Mouse (Mus musculus) mouse embryonic stem cell (cell line): ENCODE measurements around the gene Mbnl2.

ENCODE experiments used
- in situ Hi-C, 2 experiments: fragments of 300-500 bp; cut with MboI; formaldehyde crosslinking; loops; 1 replicate in 1 of 2; 3 replicates in 1 of 2; pipeline ENCODE4 v1.14.3; 2019 to 2020; ENCODE audit warnings: low sequenced_read_pairs in 2 of 2, low pct_unique_long_range_greater_than_20kb in 1 of 2, mixed read lengths in 1 of 2; ENCODE audit not compliant: unreplicated experiment in 1 of 2

Mbnl2 gene

DNA sequence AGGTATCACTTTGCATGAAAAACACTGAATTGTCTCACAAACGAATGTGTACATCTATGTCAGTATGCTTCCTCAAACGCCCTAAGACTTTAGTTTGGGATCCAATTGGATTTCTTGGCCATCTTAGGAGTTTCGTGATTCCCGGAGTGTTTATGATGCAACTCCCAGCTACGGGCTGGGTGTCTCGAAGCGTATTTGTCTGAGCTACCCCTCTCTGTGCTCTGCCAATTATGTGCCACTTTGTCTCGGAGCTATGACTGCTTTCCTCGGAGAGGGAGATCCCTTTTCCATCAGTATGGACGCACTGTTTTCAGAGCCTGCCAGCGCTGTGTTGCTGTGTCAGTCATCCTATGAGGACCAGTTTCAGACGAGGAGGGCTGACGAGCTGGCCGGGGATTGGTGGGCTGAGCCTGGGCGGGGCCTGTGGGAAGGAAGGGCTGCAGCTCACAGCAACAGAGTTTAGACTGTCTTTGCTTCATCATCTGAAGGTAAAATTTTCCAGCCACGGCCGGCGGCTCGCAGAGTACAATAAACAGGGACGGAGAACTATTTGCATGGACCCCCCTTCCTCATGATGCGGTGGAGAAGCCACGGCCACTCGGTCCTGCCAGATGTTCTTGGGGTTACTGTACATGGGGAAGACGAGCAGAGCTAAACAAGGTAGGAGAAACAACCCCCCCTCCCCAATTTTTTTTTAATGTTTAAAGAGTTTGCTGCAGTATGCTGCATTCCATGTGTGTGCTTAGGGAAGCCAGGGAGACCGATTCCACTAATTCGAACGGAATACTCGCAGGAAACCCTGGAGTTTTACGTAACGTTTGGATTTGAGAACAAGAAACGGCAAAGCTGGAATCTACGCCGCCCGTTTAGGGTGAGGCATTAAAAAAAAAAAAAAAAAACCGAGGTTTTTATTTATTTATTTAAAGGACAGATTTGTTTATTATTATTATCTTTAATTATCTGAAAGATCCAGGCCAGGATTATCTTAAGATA, at the start of gene Mbnl2:
Gene Mbnl2, plus strand, starts transcription at position 424 of the 993 bp plus-strand sequence.
- in situ Hi-C loops: no loop called here

DNA sequence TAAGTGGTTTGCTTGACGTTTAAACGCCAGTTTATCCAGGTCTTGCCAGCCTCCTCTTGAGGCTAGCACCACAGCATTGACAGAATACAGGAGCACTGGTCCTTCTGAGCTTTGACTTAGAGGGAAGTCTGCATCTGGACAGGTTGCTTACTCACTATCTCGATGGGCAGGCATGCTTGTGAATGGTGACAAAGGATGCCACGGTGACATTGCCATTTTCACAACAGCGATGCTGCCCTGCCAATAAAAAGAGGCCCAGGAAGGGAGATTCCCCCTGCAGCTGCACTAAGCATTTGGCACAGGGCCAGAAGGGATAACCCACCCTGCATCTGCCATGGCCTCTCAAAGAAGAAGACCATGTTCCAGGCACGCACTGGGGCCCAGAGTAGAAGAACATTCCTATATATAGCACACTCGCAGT, 43.4 kb upstream of the Mbnl2 start:
- in situ Hi-C loops: no loop called here

DNA sequence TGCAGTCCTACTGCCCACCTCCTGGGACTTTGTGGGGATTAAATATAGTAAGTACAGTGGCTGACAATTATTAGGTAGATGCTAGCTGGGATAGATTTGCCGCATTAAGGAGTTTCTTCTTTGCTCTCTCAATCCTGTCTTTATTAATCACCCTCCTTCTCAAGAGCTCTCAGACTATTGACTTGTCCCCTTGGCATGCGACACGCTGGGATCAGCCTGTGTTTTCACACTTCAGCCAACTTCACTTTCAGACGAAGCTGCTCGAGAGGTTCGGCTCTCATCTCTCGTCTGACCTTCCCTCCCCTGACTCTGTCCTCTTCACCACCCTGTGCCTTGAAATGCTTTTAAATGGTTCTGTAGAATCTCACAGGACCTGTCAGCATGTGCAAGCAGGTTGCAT, 39.9 kb upstream of the Mbnl2 start:
- in situ Hi-C loops: no loop called here

DNA sequence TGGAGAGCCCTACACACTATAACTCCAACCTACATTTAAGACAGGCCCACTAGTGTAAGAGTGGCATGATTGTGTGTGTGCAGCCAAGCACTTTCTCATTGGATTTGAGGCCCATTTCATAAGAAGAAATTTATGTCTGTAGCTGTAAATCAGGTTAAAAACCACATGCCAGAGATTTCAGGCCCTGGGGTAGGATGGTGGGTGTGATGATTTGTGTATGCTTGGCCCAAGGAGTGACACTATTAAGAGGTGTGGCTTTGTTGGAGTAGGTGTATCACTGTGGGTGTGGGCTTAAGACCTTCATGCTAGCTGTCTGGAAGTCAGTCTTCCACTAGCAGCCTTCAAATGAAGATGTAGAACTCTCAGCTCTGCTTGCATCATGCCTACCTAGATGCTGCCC, 37.0 kb upstream of the Mbnl2 start:
- in situ Hi-C loops: no loop called here

DNA sequence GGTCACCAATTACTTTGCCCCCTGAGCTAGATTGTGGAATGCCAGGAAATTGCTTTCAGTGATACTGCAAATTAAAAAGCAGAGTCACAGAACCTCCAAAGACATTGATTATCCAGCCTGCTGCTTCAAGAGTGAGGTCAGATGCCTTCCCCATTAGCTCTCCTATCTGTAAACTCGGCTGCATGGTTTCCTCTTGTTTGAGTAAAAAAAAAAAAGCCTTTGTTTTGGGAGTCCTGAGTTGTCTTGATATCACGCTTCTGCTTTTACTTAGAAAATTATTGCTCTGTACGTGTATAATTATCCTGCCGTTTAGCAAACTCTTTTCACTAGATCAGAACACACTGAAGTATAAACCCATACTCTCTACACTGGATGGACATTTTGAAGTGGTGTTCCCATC, 35.3 kb upstream of the Mbnl2 start:
- in situ Hi-C loops: no loop called here

DNA sequence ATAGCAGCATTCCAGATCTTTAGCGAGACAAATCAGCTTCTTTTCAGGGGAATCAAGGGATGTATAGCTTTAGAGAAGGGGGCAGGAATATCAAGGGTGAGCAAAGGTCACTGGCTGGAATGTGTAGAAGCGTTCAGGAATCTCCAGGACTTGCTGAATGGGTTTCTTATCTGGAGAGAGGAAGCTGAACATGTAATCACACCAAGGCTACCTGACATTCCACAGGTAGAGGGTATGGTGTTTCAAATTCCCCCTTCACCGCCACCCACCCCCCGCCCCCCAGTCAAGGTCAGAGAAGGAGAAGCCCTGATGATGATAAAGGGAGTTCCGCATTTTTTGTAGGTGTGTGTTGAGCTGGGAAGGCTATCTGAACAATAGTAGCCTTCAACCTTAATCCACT, 32.8 kb upstream of the Mbnl2 start:
- in situ Hi-C loops: no loop called here

DNA sequence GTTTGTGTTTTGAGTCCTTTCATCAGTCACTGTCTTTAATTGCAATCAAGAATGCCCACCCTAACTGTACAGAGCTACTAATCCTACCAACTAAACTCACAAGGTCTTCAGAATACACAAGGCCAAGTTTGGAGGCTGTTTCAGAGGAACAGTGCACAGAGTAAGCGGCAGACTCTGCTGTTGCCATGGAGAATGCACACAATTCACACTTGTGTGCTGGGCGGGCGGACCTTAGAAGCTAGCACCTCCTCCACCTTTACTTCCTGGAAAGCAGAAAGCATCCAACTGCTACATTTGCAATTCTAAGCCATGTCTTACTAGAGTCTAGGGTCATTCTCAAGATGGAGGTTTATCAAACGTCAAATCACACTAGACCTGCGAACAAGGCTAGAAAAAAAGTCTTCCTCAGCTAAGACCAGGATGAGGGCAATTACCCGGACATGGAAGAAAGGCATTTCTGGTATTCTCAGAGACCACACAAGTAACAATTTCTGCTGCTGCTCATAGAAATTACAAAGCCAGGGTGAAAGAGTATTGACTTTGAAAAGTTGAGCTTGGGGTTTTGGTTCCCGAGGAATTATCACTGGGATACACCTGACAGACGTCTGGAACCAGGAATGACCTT, 30.3 kb upstream of the Mbnl2 start:
- in situ Hi-C loops: no loop called here

DNA sequence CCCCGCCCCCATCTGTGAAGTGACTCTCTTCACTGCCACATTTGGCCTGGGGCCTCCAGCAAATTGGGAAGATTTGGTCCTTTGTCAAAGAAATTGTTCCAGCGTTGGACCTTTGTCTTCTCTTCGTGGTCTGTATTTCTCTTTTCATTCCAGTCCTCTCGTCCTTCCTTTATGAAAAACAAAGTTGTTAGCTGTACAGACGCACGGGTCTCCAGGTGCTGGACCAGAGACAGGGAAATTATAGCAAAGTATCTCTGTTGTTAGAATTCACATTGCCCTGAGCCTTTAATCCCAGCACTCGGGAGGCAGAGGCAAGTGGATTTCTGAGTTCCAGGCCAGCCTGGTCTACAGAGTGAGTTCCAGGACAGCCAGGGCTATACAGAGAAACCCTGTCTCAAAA, 22.1 kb upstream of the Mbnl2 start:
- in situ Hi-C loops: no loop called here

DNA sequence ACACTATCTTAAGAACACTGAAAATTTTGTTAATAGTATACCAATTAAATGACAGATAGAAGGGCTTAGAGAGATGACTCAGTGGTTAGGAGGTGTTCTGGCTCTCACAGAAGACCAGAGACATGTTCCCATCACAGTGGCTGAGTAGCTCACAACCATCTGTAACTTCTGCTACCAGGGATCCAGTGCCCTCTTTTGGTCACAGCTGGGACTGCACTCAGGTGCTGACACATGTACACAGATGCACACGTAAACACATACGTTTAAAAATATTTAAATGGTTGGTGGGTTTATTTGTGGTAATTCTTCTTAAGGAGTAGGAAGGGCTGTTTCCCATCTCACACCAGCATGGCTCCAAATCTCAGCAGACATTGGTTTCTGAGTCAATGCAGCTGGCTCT, 19.3 kb upstream of the Mbnl2 start:
- in situ Hi-C loops: no loop called here

DNA sequence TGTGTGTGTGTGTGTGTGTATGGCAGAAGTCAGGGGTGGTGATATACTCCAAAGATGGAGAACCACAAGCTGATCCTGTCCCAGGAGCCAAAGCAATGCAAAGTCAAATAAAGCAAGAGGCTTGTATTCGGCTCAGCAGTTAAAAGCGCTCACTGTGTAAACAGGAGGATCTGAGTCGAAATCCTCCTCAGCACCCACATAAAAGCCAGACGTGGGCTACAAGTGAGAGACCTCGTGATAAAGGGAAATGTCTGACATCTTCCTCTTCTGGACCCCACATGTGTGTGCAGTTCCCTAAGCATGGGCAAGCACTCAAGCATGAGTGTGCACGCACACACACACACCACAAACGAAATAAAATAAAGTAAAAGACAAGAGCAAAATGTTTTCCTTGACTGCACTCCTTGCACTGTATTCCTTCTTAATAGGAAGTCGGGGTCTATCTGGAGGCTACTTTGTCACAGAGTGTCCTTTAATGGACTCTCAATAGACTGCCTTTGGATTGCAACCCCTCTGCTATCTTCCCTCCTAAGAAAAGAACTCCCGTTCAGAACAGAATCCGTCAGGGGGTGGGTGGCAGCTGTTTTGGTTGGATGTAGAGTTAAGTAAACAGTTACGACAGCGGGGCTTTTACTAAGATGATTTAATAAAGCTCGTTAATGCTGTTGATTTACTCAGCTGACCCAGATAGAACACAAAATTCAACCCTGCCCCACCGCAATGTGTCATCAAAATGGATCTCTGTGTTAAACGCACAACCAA, 18.7 kb upstream of the Mbnl2 start:
- in situ Hi-C loops: no loop called here

DNA sequence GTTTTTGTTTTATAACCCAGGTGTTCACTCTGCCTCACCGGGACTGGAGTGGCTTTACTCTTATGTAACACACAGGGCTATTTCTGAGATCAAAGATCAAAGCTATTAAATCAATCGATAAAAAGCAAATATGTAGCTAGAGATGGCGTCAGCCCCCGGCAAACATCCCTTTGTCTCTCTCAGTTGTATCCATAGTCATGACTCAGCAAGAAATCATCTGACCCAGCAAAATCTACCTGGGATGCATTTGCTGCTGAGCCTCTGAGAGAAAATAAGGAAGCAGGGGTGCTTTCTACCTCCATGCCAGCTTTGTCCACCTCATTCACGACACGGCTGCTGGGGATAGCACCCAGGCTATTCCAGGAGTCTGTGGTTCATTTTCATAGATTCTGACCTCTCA, 18.0 kb upstream of the Mbnl2 start:
- in situ Hi-C loops: no loop called here

DNA sequence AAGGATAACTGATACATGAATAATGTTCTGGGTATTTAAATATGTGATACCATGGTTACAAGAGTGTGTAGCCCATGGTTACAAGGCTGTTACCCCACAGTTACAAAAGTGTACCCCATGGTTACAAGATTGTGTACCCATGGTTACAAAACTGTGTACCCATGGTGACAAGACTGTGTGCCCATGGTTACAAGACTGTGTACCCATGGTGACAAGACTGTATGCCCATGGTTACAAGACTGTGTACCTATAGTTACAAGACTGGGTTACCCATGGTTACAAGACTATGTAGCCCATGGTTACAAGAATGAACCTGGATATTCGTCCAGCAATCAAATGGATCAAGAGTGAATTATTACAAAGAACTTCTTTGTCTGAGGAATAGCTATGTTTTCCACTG, 16.0 kb upstream of the Mbnl2 start:
- in situ Hi-C loops: no loop called here

DNA sequence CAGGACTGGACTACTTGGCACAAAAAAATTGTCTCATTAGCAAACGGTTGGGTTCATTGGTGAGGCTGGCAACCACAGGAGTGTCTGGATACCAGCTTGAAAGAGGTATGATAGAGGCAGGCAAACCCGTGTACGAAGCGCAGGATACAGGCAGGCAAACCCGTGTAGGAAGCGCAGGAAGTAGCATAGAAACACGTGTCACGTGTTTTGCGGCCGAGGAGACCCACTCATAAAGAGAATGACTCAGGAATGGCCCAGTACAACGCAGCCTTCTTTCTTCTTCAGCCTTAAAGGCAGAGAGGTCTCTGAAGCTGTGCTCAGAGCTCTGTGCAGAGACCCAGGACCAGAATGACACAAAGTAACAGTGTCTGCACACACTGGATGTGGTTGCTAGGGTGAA, 13.9 kb upstream of the Mbnl2 start:
- in situ Hi-C loops: loop anchor here in 1 of 2 experiments (10.0 kb wide), 1 partner anchor 103 kb away; no protein-coding TSS in a partner anchor

DNA sequence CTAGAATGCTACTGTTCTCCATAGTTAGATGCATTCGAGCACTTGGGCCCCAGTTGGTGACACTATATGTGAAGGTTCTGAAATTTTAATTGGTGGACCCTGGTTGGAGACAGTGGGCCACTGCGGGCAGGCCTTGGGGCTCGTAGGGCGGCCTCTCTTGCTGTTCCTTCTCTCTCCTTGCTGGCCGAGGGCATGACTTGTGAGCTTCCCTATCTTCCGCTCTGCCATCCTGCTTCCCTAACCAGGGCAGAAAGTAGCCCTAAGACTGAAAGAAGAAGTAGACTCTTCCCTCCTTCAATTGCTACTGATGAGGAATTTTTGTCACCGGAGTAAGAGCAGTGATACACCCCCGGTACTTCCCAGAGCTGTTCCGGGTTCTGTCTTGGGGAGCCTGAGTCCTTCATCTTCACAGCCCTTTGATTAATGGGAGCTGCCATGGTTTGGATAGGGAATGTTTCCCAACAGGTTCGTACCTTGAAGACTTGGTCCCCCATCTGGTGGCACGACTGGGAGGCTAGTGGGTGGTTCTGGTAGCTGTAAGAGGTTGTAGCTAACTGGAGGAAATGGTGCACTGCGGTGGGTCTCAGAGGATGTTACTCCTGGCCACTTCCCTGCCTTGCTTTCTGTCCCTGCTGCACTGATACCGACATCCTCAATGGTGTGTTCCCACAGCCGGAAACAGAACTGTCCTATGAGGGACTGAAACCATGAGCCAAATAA, 12.6 kb upstream of the Mbnl2 start:
- in situ Hi-C loops: loop anchor here in 1 of 2 experiments (10.0 kb wide), 1 partner anchor 102 kb away; no protein-coding TSS in a partner anchor

DNA sequence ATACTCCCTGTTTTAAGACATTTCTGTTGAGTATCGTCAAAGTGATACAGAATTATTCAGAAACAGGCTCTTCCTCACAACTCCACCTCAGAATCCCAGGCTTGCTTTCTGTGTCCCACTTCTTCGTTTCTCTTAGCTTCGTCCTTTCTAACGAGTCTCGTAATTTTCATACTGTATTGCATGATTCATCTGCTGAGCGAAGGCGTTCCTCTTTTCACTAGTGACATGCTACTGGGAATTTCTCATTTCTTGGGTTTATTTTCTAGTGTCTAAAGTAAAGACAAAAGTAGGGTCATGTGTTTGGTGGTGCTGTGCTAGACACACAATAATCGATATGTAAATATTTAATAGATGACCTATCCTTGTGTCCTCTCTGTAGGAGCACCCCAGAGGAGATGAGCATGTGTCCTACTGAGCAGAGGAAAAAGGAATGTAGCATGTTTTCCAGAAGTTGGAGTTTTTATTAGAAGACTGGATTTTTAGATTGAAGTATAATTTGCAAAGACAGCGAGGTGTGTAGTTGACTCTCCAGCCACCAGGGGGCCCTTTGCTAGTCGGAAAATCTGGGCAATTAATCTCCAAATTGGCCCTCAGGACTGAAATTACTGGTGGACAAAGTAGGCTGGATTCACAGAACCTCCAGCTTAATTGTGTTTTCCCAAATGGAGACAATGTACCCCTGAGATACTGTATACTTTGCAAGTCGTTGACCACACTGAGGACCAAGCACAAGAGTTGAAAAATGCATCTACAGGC, 11.9 kb upstream of the Mbnl2 start:
- in situ Hi-C loops: loop anchor here in 1 of 2 experiments (10.0 kb wide), 1 partner anchor 101 kb away; no protein-coding TSS in a partner anchor

DNA sequence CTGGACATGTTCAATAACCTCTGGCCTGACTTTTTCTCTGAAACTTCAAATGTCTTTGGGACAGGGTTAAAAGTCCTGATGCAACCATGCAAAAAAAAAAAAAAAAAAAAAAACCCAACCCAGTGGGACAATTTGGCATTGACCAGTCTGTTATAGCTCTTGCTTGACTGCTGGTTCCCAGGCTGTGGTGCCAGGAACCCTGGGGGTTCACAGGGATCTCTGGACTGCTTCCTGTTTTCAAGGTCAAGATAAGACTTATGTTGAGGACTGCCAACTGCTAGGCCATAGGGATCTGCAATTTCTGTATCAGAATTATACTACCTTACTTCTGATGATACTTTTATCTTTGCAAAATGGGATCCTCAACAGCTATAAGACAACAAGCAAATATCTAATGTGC, 9.6 kb upstream of the Mbnl2 start:
- in situ Hi-C loops: loop anchor here in 1 of 2 experiments (10.0 kb wide), 1 partner anchor 99 kb away; no protein-coding TSS in a partner anchor

DNA sequence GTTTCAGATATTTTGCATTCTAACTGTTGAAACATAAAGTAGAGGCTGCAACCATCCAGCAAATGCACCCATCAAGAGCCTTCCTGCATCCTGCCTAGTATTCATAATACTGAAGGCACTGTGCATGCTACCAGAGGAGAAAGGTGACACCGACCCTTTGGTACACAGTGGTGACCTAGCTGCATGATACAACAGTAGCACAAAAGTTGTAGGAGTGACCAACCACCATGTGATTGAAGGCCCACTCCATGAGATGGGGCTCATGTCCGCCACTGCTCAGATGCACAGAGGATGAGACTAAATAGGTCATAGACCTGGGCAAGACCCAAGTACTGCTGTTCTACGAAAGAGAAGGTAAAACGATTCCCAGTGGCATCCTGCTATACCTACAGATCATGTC, 8.3 kb upstream of the Mbnl2 start:
- in situ Hi-C loops: loop anchor here in 1 of 2 experiments (10.0 kb wide), 1 partner anchor 98 kb away; no protein-coding TSS in a partner anchor

DNA sequence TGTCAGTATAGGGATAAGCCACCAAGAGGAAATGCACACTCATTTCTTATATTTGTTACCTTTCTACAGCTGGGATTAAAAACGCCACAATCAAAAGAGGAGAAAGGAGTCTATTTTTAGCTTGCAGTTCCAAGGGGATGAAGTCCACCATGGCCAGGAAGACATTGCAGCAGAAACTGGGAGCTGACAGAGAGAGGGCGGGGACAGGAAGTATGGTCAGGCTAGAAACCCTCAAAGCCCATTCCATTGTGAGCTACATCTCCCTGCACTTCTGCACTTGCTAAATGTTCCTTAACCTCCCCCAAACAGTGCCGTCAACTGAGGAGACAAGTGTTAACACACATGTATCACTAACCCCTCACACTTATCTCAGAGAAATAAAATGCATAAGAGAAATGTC, 5.4 kb upstream of the Mbnl2 start:
- in situ Hi-C loops: no loop called here
